Mouse (Mus musculus) frontal cortex, postnatal 36 days (tissue): ENCODE measurements around the gene Gprc5b.
A peak's percentile ranks its signal among the peaks of the same experiment; 100 is the strongest.

Source experiments
- DNase-seq, 2 experiments: peaks; one replicate each; pipeline ENCODE4 v3.0.0; 2022; ENCODE audit warnings: low spot score in 2 of 2

Gene Gprc5b

GRCm38 (mm10) chr7:118995007-118995406 is at the start of gene Gprc5b:
Gene Gprc5b, minus strand, starts transcription at chr7:118995211.
- peak in 1 of 2 experiments; percentile 66 for DNase-seq

- no peak for DNase-seq
Observed at GRCm38 (mm10) chr7:119041502-119041901, 46.5 kb upstream of the Gprc5b start.

DNA sequence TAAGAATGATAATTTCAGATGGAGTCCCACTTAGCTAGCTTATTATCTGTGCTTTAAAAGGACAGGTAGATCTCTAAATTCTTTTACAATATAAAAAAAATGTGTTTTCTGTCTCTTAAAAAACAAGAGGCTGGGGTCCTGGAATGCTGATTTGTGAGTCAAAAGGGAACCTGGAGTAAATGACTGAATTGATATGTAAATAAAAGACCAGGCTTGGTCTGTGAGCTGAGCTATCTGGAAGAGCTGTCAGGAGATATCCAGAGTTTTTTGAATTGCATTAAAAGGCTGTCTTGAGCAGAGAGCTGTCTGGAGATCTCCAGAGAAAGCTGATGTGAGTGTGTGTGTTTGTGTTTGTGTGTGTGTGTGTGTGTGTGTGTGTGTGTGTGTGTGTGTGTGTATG is 42.6 kb upstream of the Gprc5b start:
- DNase-seq, result no peak

DNA sequence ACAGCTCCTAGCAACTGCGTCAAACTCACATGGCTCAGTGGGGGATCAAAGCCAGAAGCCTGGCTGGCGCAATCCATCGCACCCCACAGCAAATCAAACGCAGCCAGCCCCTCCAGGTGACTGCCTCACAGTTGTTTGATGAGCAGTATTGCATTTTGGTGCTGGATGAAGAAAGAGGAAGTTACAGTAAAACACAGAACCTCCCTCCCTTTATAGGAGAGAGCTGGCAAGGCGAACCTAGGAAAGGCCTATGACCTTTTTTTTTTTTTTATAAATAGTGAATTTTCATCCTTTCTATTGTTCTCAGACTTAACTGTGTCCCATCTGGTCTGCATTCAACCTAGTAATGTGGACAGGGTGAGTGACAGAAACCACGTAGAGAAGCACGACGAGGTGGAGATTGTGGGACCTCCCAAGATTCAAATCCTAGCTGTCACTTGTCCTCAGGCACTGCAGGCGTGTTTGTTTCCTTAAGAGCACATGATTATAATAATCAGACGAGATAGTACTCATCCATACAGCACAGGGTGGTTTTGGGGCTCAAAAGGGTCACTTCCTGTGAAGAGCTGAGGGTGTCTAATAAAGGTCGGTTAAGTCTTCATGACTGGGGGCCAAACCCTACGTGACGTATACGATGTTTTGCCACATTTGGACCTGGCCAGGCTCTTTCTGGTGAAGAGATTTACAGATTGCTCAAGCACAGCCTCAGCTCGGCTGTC is 39.4 kb upstream of the Gprc5b start:
- DNase-seq, result no peak

GRCm38 (mm10) chr7:119023394-119023921 is 28.4 kb upstream of the Gprc5b start:
- peak; percentile 73 to 81 for DNase-seq

DNA sequence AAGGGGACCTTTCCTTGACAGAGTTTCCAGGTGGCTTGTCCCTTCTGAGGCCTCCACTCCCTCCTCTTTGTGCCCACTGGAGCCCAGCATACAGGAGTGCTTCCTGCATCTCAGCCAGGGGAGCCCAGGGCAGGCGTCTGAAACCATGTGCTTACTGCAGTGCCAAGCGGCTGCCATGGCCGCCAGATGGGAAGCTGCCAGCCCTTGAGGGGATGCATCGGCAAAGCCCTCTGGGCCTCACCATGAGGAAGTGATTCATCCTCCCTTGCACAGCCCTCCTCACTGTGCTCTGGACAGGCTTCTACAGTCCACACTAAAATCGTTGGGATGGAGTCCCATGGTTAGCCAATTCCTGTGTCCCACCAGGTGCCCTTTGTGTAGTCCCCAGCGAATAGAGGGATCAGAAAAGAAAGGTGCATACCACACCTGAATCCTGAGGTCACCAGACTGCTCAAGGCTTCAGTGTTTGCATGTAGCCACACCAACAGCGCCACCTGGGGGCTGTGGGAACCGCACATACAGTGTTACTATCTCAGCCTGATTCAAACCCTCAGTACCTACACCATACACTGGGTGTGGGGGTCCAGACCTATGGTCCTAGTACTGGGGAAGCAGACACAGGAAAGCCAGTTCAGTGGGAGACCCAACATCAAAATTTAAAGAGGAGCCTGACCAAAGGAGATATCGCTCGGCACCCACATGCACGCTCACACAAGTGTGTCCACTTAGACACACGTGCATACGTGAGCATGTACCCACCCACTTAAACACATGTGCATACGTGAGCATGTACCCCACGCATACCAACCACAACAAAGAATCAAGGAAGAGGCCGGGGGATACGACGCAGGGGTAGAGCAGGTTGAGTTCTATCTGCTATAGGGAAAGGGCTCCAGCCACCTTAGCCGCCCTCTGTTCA is 27.5 kb upstream of the Gprc5b start:
- DNase-seq, result no peak

DNA sequence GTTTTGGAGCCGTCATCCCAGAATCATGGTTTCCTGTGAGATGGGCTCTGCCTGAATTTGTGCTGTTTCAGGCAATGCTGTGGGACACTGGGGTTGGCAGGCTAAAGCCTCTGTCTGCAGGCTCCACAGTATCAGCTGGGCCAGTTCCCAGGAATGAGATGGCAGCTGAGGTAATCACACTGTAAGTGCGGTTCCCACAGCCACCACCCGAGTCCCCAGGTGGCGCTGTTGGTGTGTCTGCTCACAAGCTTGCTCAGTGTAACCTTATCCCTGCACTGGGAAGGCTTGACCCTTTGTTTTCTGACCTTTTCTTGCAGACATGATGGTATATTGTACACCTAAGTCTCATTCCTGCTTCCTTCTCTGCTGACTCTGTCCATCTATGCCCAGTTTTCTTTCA is 24.5 kb upstream of the Gprc5b start:
- peak; percentile 8 to 30 for DNase-seq

- peak; percentile 23 to 39 for DNase-seq
Observed at GRCm38 (mm10) chr7:119015736-119016135, 20.7 kb upstream of the Gprc5b start.

GRCm38 (mm10) chr7:119010854-119011529 is 16.0 kb upstream of the Gprc5b start:
- DNase-seq, result peak; percentile 78 to 87

DNA sequence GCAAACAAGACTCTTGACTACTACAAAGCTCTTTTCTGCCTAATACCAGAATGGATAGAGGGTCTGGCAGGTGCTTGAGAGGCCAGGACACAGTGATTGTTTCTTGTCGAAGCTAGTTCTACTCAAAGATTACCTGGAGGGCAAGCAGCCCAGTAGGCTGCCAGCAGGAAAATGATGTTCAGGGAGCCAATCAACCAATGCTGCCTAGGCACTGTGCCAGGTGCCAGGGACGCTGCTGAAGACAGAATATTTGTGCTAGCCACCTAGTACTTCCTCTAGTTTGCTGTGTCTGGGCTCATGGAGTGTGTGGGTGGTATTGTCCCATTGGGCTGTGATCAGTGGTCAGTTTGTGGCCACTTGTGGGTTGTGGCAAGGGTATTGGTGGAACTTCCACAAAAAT is 7.5 kb upstream of the Gprc5b start:
- no peak for DNase-seq

GRCm38 (mm10) chr7:119001965-119002364 is 7.0 kb upstream of the Gprc5b start:
- no peak for DNase-seq

DNA sequence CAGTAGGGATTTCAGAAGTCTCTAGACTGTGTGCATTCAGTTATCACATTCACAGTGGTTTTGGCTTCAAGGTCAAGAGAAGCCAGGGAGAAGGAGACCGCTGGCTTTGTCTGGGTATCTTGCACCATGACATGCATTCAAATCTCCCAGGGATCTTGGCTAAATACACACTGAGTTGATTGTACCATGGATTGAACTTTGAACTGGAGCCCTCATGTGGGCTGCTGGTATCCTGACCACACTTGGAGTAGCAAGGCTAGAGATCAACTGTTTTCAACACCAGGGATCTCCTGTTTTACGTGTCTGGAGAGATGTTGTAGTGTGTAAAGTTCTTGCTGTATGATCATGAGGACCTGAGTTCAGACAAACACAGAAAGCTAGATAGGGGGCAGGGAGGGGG is 4.8 kb upstream of the Gprc5b start:
- no peak for DNase-seq

DNA sequence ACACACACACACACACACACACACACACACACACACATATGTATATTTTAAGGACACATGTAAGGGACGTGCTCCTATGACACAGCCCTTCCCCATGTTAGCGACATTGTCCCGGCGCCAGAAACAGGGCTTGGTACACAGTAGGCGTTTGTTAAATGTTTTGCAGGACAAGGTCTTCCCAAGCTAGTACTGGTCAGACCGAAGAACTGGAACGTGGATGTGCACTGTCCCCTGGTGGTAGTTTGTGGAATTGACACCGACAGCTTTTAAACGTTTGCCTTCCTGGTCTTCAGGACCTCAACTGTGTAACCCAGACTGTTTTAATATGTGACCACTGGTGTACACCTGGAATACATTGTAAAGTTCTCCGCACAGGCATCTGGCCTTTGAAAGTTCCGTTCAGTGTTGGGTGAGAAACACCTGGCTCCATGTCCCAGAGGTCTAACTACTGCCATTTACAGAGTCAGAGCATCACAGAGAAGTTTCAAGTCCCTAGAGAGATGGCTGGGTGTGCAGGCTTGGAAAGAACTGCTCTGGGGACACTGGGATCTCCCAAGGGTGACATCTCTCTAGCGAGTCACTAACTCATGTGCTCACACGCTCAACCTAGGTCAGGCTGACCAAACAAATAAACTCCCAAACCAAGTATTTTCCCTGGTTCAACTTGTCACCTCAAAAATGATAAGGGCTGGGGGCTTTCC is 1.3 kb upstream of the Gprc5b start:
- peak; percentile 85 to 93 for DNase-seq

- DNase-seq, result no peak
Observed at GRCm38 (mm10) chr7:118995671-118996070, 660 bp upstream of the Gprc5b start.

DNA sequence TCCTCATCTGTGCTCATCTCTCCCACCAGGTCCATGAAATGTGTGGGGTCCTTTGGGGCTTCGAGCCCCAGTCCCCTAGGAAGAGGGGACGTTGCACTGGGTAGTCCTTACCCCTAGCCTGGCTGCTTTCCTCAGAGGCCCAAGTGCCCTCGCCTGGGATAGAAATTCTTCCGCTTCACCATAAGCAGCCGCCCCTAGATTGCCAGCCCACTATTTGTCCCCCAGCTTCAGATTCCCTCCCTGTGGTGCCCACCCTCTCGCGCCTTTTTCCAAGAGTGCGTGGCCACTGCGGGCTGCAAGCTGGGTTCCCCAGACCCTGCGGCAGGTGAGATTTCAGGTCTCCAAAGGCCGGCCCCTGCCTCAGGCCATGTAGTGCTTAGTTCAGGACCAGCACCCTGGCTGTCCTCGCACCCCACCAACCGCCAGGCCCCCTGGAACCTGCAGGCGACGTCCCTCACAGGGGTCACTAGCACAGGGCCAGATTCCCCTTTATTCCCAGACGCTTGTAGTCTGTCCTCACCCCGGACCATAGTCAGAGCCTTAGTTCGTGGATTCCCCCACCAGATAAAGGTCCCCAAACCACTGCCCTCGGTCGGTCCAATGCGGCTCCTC is 674 bp downstream of the Gprc5b start:
- no peak for DNase-seq

DNA sequence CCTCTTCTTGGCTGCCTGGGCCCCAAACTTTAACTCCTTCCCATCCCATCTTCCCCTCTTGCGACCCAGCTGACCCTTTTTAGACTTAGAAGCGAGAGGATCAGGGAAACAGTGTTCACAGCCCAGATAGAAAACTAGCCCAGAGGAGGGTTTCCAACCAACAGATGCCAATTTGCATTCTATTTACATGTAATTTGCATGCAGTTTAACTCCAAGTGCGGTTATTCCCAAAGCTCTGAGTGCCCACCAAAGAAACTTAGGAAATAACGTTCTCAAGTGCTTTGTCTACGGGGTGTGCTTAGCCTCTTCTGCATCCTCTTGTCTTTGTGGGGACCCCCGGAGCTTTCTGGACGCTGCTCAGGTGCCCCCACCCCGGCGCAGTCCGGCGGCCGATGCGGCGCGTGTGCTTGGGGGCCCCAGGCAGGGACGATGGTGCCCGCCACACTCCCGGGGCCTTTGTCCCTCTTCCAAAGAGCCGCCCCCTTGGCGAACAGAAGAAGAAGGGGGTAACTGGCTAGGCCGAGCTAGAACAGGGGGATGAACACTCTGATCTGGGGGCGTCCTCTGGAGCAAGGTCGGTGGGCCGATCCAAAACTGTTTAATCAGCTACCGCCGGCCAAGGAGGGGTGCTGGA is 1.3 kb downstream of the Gprc5b start:
- DNase-seq, result no peak

DNA sequence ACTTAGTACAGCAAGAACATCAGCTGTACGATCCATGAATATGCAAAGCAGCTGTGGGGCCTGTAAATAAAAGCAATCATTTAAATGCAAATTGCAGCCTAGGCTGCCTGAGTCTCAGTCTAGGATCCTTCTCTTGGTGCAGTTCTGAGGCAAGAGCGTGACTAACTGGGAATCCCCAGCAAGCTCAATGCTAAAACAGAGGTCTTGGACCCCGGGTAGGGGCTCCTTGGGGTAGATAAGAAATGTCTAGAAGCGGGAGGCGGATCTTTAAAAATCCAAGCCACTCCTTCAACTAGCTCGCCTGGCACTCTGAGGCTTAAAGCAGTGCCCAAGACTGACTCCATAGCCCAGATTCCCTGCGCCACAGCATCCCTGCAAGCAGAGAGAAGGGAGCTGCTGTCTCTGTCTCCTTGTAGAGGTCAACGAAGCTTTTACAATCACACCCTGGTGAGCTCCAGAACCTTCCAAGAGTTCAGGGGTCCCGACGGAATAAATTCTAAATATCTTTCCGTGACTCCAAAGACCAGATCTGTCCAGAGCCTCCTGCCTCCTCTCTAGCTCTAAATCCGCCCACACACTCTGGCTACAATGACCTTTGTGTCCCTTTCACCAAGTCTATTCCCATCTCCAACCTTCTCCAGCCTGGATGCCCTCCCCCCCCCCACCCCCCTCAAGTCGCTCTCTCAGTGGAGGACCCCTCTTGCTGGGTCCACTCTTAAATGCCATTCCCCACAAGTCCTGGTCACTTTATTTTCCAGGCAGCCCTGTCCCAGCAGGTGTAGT is 2.2 kb downstream of the Gprc5b start:
- DNase-seq, result no peak

DNA sequence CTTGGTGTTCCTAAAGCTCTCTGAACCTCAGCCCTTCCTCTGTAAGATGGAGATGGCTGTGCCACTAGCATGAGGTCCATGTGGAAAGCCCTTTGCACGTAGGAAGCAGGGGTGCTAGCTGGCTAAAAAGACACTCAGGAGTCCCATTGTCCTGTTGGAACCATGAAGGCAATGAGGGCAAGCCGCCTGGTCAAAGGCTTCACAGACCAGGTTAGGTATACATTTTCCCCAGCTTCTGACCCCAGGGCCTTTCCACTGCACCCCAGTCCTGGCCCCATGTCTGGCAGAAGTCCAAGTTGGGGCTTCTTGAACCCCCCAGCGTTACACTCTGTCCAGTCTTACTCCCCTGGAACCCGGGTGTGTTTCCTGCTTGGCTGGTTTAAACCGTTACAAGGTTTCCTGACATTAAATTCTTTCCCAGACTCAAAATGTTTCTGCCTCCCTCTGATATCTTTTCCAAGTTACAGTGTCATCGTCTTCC is 2.9 kb downstream of the Gprc5b start:
- DNase-seq, result no peak

GRCm38 (mm10) chr7:118991341-118991884 is 3.6 kb downstream of the Gprc5b start:
- DNase-seq, result no peak
